Mouse (Mus musculus) skeletal muscle tissue, adult 2 months (tissue): ENCODE results near the gene Agap1.

Source experiments
- DNase-seq: peaks from one replicate; pipeline ENCODE4 v3.0.0-alpha.2; 2012; ENCODE audit warnings: low read depth, low spot score

Gene Agap1

GRCm38 (mm10) chr1:89613234-89613870 lies 158.7 kb downstream of the Agap1 start:
- DNase-seq = no peak

- peak; percentile 54 for DNase-seq
Observed at GRCm38 (mm10) chr1:89616556-89616955, 161.9 kb downstream of the Agap1 start.

GRCm38 (mm10) chr1:89617336-89617735 lies 162.7 kb downstream of the Agap1 start:
- DNase-seq = peak; percentile 80

- no peak for DNase-seq
Observed at GRCm38 (mm10) chr1:89619963-89620362, 165.4 kb downstream of the Agap1 start.

GRCm38 (mm10) chr1:89621014-89621791 lies 166.6 kb downstream of the Agap1 start:
- no peak for DNase-seq

GRCm38 (mm10) chr1:89621952-89622351 lies 167.3 kb downstream of the Agap1 start:
- DNase-seq = peak; percentile 90

- no peak for DNase-seq
Observed at GRCm38 (mm10) chr1:89622801-89623200, 168.2 kb downstream of the Agap1 start.

GRCm38 (mm10) chr1:89625312-89625711 lies 170.7 kb downstream of the Agap1 start:
- no peak for DNase-seq

GRCm38 (mm10) chr1:89625967-89626366 lies 171.4 kb downstream of the Agap1 start:
- DNase-seq = no peak

- no peak for DNase-seq
Observed at GRCm38 (mm10) chr1:89626940-89627339, 172.3 kb downstream of the Agap1 start.

- DNase-seq = no peak
Observed at GRCm38 (mm10) chr1:89627650-89628049, 173.0 kb downstream of the Agap1 start.

GRCm38 (mm10) chr1:89630836-89631235 lies 176.2 kb downstream of the Agap1 start:
- DNase-seq = no peak

- DNase-seq = peak; percentile 43
Observed at GRCm38 (mm10) chr1:89631747-89632146, 177.1 kb downstream of the Agap1 start.

- no peak for DNase-seq
Observed at GRCm38 (mm10) chr1:89634055-89634454, 179.4 kb downstream of the Agap1 start.

- no peak for DNase-seq
Observed at GRCm38 (mm10) chr1:89635131-89635530, 180.5 kb downstream of the Agap1 start.

- peak; percentile 59 for DNase-seq
Observed at GRCm38 (mm10) chr1:89637670-89638069, 183.1 kb downstream of the Agap1 start.

- peak; percentile 24 for DNase-seq
Observed at GRCm38 (mm10) chr1:89643445-89644100, 189.0 kb downstream of the Agap1 start.

GRCm38 (mm10) chr1:89644120-89644519 lies 189.5 kb downstream of the Agap1 start:
- peak; percentile 80 for DNase-seq

GRCm38 (mm10) chr1:89646326-89647018 lies 191.9 kb downstream of the Agap1 start:
- DNase-seq = peak; percentile 63

GRCm38 (mm10) chr1:89647505-89647904 lies 192.9 kb downstream of the Agap1 start:
- DNase-seq = no peak

GRCm38 (mm10) chr1:89650557-89650956 lies 196.0 kb downstream of the Agap1 start:
- no peak for DNase-seq

- DNase-seq = no peak
Observed at GRCm38 (mm10) chr1:89656167-89656566, 201.6 kb downstream of the Agap1 start.
